In genomic region chr17:31789906-31790279, GRCm38 (mm10) we compare ENCODE assay signal across 8 mouse cellular contexts.
DNase-seq lines count a peak whose midpoint lies in the region; ATAC-seq and TF ChIP-seq lines count a peak whose summit lies in the region.

No protein-coding gene starts in this region.

- no peak for TF ChIP-seq CTCF in liver, postnatal 0 days (IDR thresholded peaks at IDR 0.05; ENCODE audit: low read depth)

- H3K4me2 ChIP-seq in heart, embryonic 15.5 days = no peak overlapping the region
- peak overlapping the region; percentile 27; the same call in 1 of the 2 replicates for H3K4me2 ChIP-seq in neural tube, embryonic 15.5 days
- H3K4me2 ChIP-seq in liver, postnatal 0 days (ENCODE audit: low read depth, low read length) = no peak overlapping the region

- peak; percentile 70 for DNase-seq in Muller cell, postnatal 12 days (ENCODE audit: inconsistent ontology term)
- peak; percentile 61 to 77 for DNase-seq in kidney, postnatal 4 days
- DNase-seq in layer of hippocampus, postnatal 36 days = no peak
- DNase-seq in liver, postnatal 0 days = no peak
- no peak for DNase-seq in right cerebral cortex, postnatal 36 days (ENCODE audit: low spot score in 2 of 2)

- H3K9ac ChIP-seq in heart, embryonic 15.5 days = no peak overlapping the region
- peak overlapping the region; percentile 24; the same call in 1 of the 2 replicates for H3K9ac ChIP-seq in neural tube, embryonic 15.5 days (replicated peaks)
- H3K9ac ChIP-seq in liver, postnatal 0 days (replicated peaks) = no peak overlapping the region

- no peak overlapping the region for H3K4me3 ChIP-seq in heart, embryonic 15.5 days
- H3K4me3 ChIP-seq in neural tube, embryonic 15.5 days (replicated peaks) = no peak overlapping the region
- no peak overlapping the region for H3K4me3 ChIP-seq in liver, postnatal 0 days (ENCODE audit: low read depth, low read length)

- ATAC-seq in CD4-positive, CD25-positive, alpha-beta regulatory T cell, adult 4 months = peak; percentile 11
- no peak for ATAC-seq in heart, embryonic 15.5 days (replicated peaks; ENCODE audit: insufficient number of reproducible peaks, insufficient read depth, low FRiP score, low read depth)
- peak; percentile 45 for ATAC-seq in neural tube, embryonic 15.5 days (ENCODE audit: low FRiP score)
- no peak for ATAC-seq in liver, postnatal 0 days

- WGBS in heart, embryonic 15.5 days = 13% methylated on average over 5 of the region's 5 CpGs
- 4% methylated on average over 5 of the region's 5 CpGs for WGBS in neural tube, embryonic 15.5 days
- 38% methylated on average over 4 of the region's 5 CpGs for WGBS in liver, postnatal 0 days (ENCODE audit: insufficient replicate concordance)

- no peak for TF ChIP-seq EP300 in liver, postnatal 0 days (IDR thresholded peaks at IDR 0.05; ENCODE audit: low read depth)

- peaks cover 19% of the 10 kb centered on the region for H3K4me1 ChIP-seq in heart, embryonic 15.5 days (replicated peaks)
- peaks cover 29% of the 10 kb centered on the region for H3K4me1 ChIP-seq in neural tube, embryonic 15.5 days
- peaks cover 11% of the 10 kb centered on the region; the same call in 1 of the 2 replicates for H3K4me1 ChIP-seq in liver, postnatal 0 days (ENCODE audit: insufficient read depth)

- H3K27me3 ChIP-seq in heart, embryonic 15.5 days = no peaks in the 10 kb centered on the region
- H3K27me3 ChIP-seq in neural tube, embryonic 15.5 days (replicated peaks) = no peaks in the 10 kb centered on the region
- H3K27me3 ChIP-seq in liver, postnatal 0 days (ENCODE audit: insufficient read depth, low read length) = no peaks in the 10 kb centered on the region

- no peaks in the 10 kb centered on the region for H3K9me3 ChIP-seq in heart, embryonic 15.5 days (replicated peaks)
- no peaks in the 10 kb centered on the region for H3K9me3 ChIP-seq in neural tube, embryonic 15.5 days (replicated peaks)
- no peaks in the 10 kb centered on the region for H3K9me3 ChIP-seq in liver, postnatal 0 days (ENCODE audit: low read length)

- no peaks in the 10 kb centered on the region for H3K36me3 ChIP-seq in heart, embryonic 15.5 days
- no peaks in the 10 kb centered on the region for H3K36me3 ChIP-seq in neural tube, embryonic 15.5 days
- H3K36me3 ChIP-seq in liver, postnatal 0 days (replicated peaks; ENCODE audit: insufficient read depth, low read length) = no peaks in the 10 kb centered on the region

- peak overlapping the region; percentile 38; the same call in 1 of the 2 replicates for H3K27ac ChIP-seq in heart, embryonic 15.5 days
- H3K27ac ChIP-seq in neural tube, embryonic 15.5 days (replicated peaks) = peak overlapping the region; percentile 25; the same call in 1 of the 2 replicates
- no peak overlapping the region for H3K27ac ChIP-seq in liver, postnatal 0 days (ENCODE audit: low read depth)

Comparison
In these comparisons a context has a peak if more than half of its experiments do, and no peak if none do; other contexts are left out.
1. ATAC-seq: peak in CD4-positive, CD25-positive, alpha-beta regulatory T cell, adult 4 months (single experiment) and neural tube, embryonic 15.5 days (single experiment); none in heart, embryonic 15.5 days (single experiment) and liver, postnatal 0 days (single experiment).
2. DNase-seq: peak in Muller cell, postnatal 12 days (single experiment) and kidney, postnatal 4 days (2 of 2); none in layer of hippocampus, postnatal 36 days (0 of 2), liver, postnatal 0 days (single experiment) and right cerebral cortex, postnatal 36 days (0 of 2).